ENCODE assay signal across 10 mouse cellular contexts in genomic region chr14:25150968-25151367, GRCm38 (mm10).
"Had no signal": no experiment of that assay in that cellular context is flagged by ENCODE, and none has a peak within 500 bp of the region (broad histone marks: within the 10 kb centered on the region; RNA-seq: fewer than 3 reads in every experiment).

No protein-coding gene starts in this region.

- H3K9me3 ChIP-seq: limb, embryonic 15.5 days; liver, embryonic 13.5 days; midbrain, embryonic 13.5 days had no signal

- H3K9ac ChIP-seq: limb, embryonic 15.5 days; liver, embryonic 13.5 days; midbrain, embryonic 13.5 days had no signal

- ATAC-seq: midbrain, embryonic 13.5 days had no signal

- H3K4me1 ChIP-seq: limb, embryonic 15.5 days; liver, embryonic 13.5 days had no signal

- DNase-seq: kidney, adult 2 months; kidney, postnatal 36 days; layer of hippocampus, adult 9-11 months; layer of hippocampus, postnatal 36 days; liver, embryonic 13.5 days; lung, adult 2 months; lung, postnatal 14 days; right cerebral cortex, postnatal 25 days had no signal

- H3K27me3 ChIP-seq: limb, embryonic 15.5 days; liver, embryonic 13.5 days; midbrain, embryonic 13.5 days had no signal

- H3K36me3 ChIP-seq: limb, embryonic 15.5 days; liver, embryonic 13.5 days; midbrain, embryonic 13.5 days had no signal

- H3K4me2 ChIP-seq: limb, embryonic 15.5 days; liver, embryonic 13.5 days; midbrain, embryonic 13.5 days had no signal

- H3K27ac ChIP-seq: limb, embryonic 15.5 days; liver, embryonic 13.5 days; midbrain, embryonic 13.5 days had no signal

- H3K4me3 ChIP-seq: limb, embryonic 15.5 days; liver, embryonic 13.5 days; midbrain, embryonic 13.5 days had no signal
